Mouse (Mus musculus): ENCODE measurements around the gene Fgr. TPM values are rescaled to one million over a fixed set of nuclear protein-coding genes. Genes with fewer than 3 reads are reported as not detected.
"Not testable (repeated sequence)": the region's sequence is repeated elsewhere in the genome, so short reads cannot be mapped to it uniquely, and the experiment has no call there.

Gene Fgr
- total and polyA plus RNA-seq, 2 experiments from 2014 or later = 0.19 to 0.31 TPM

DNA sequence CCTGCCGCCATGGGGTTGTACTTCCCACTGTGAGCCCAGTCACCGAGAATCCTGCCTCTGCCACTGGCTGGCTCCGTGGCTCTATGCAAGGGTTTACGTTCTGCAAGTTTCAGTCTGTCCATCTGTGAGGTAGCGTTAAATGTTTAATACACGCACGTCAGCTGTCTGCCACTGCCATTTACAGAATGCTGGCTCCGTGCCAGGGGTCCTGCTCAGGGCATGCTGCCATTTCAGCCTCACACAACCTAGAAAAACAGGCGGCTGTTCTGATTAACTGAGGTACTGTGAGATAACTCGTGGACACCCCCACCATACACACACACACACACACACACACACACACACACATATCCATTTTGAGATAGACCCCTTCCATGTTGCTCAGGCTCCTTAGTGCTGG lies 29.0 kb downstream of the Fgr start:
- no peak overlapping the region for H3K4me3 ChIP-seq (ENCODE audit: low read depth, low read length)

DNA sequence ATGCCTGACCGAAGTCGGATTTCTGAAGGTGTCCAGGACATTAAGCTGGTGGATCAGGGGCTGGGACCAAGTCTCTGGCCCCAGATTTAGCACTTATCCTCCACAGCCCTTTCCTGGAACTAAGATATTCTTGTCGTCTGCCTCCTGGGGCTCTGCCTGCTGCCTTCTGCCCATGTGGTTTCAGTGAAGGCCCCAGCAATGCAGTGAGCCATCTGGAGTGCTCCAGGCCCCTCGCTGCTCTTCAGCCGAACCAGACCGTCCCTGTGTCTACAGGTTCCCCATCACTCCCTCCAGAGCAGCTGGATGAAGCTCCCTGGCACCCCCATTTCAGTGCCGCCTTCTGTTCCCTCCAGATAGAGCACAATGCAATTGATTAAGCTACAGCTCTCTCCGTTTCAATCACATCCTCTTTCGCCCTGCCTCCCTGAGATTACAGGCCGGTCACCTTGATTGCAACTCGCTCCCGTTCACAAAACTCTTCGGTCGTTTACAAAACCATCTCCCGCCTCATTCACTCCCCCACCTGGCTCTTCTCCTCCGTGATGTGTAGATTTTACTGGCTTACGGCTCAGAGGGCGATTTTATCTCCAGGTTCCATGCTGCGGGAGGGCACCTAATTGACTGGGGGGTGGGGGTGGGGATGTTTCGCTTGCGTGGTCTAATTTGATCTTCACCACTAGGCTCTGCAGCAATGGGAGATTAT lies 29.6 kb downstream of the Fgr start:
- peak; percentile 37 for DNase-seq (ENCODE audit: low spot score)
- no peak overlapping the region for H3K4me3 ChIP-seq (ENCODE audit: low read depth, low read length)
- peak; percentile 71 for ATAC-seq (ENCODE audit: insufficient read depth, low read depth)
- peak overlapping the region; percentile 86 for H3K27ac ChIP-seq (ENCODE audit: low read depth)
- TF ChIP-seq EP300 (IDR thresholded peaks at IDR 0.05; ENCODE audit: low read depth) (no peak), CTCF (IDR thresholded peaks at IDR 0.05; ENCODE audit: low read depth) (no peak)
- H3K4me2 ChIP-seq (ENCODE audit: low read depth, low read length) = peak overlapping the region; percentile 35; the same call in 1 of the 2 replicates
- 28% methylated on average over 21 of the region's 21 CpGs for WGBS
- no peaks in the 10 kb centered on the region for H3K36me3 ChIP-seq (replicated peaks; ENCODE audit: control insufficient read depth, insufficient read depth, low read length)
- H3K4me1 ChIP-seq (ENCODE audit: control insufficient read depth, insufficient read depth) = peaks cover 9% of the 10 kb centered on the region; the same call in 1 of the 2 replicates
- no peak overlapping the region for H3K9ac ChIP-seq (replicated peaks; ENCODE audit: low read depth, low read length)
- no peaks in the 10 kb centered on the region for H3K9me3 ChIP-seq (replicated peaks; ENCODE audit: control insufficient read depth, low read length)
- H3K27me3 ChIP-seq (ENCODE audit: control insufficient read depth, insufficient read depth, low read length) = no peaks in the 10 kb centered on the region

More for the DNA sequence above, 29.0 kb downstream of the Fgr start:
- Histone ChIP-seq H3K9ac (replicated peaks; ENCODE audit: low read depth, low read length) (no peak overlapping the region), H3K27me3 (ENCODE audit: control insufficient read depth, insufficient read depth, low read length) (no peaks in the 10 kb centered on the region), H3K4me2 (ENCODE audit: low read depth, low read length) (peak overlapping the region; percentile 35), H3K9me3 (replicated peaks; ENCODE audit: control insufficient read depth, low read length) (no peaks in the 10 kb centered on the region), H3K27ac (ENCODE audit: low read depth) (peak overlapping the region; percentile 86), H3K36me3 (replicated peaks; ENCODE audit: control insufficient read depth, insufficient read depth, low read length) (no peaks in the 10 kb centered on the region), H3K4me1 (ENCODE audit: control insufficient read depth, insufficient read depth) (peaks cover 9% of the 10 kb centered on the region; the same call in 1 of the 2 replicates)
- DNase-seq (ENCODE audit: low spot score) (peak; percentile 83), ATAC-seq (ENCODE audit: insufficient read depth, low read depth) (peak; percentile 78)
- TF ChIP-seq EP300 (IDR thresholded peaks at IDR 0.05; ENCODE audit: low read depth) = peak; percentile 62; the same call in 1 of the 2 replicates
- TF ChIP-seq CTCF (IDR thresholded peaks at IDR 0.05; ENCODE audit: low read depth) = no peak
- 7% methylated on average over 10 of the region's 10 CpGs for WGBS

DNA sequence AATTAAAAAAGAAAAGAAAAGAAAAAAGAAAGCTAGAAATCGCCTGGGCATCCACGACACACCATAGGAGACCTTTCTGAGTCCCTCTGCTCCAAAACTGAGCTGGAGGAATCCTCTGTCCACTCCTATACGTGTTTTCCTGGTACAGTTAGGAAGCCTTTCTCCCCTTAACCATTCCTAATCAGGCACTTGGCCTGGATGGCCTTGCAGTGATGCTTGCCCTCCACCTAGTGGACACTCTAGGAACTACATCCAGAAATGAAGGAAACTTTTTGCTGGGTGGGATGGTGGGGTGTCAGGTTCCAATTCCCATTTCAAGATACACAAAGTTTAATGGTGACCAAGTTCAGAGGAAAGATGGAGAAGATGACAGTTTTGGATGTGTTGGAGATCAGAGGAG lies 31.3 kb downstream of the Fgr start:
- no peak overlapping the region for H3K27ac ChIP-seq (ENCODE audit: low read depth)
- no peaks in the 10 kb centered on the region for H3K36me3 ChIP-seq (replicated peaks; ENCODE audit: control insufficient read depth, insufficient read depth, low read length)
- H3K27me3 ChIP-seq (ENCODE audit: control insufficient read depth, insufficient read depth, low read length) = no peaks in the 10 kb centered on the region
- DNase-seq (ENCODE audit: low spot score) = peak; percentile 83
- H3K4me3 ChIP-seq (ENCODE audit: low read depth, low read length) = no peak overlapping the region
- peaks cover 9% of the 10 kb centered on the region; the same call in 1 of the 2 replicates for H3K4me1 ChIP-seq (ENCODE audit: control insufficient read depth, insufficient read depth)
- TF ChIP-seq CTCF (IDR thresholded peaks at IDR 0.05; ENCODE audit: low read depth) = peak; percentile 100
- TF ChIP-seq EP300 (IDR thresholded peaks at IDR 0.05; ENCODE audit: low read depth) = no peak
- no peak overlapping the region for H3K4me2 ChIP-seq (ENCODE audit: low read depth, low read length)
- H3K9ac ChIP-seq (replicated peaks; ENCODE audit: low read depth, low read length) = no peak overlapping the region
- peak; percentile 30; the same call in 1 of the 2 replicates for ATAC-seq (ENCODE audit: insufficient read depth, low read depth)
- no peaks in the 10 kb centered on the region for H3K9me3 ChIP-seq (replicated peaks; ENCODE audit: control insufficient read depth, low read length)
- WGBS = 5% methylated on average over 3 of the region's 3 CpGs

DNA sequence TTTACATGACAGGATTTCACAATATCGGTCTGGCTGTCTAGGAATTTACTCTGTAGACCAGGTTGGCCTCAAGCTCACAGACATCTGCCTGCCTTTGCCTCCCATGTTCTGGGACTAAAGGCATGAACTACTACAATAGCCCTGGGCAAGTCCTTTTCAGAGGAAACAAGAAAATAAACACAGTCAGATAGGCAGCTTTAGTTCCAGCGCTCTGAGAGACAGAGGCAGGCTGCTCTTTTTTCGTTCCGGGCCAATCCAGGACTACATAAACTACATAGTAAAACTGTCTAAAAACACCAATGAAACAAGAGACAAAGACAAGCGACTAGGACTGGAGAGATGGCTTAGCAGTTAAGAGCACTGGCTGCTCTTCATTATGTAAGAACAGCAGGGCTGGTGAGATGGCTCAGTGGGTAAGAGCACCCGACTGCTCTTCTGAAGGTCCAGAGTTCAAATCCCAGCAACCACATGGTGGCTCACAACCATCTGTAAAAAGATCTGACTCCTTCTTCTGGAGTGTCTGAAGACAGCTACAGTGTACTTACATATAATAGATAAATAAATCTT lies 32.1 kb downstream of the Fgr start:
- H3K27ac ChIP-seq (ENCODE audit: low read depth); H3K9me3 ChIP-seq (replicated peaks; ENCODE audit: control insufficient read depth, low read length); H3K36me3 ChIP-seq (replicated peaks; ENCODE audit: control insufficient read depth, insufficient read depth, low read length); H3K4me1 ChIP-seq (ENCODE audit: control insufficient read depth, insufficient read depth); H3K9ac ChIP-seq (replicated peaks; ENCODE audit: low read depth, low read length); H3K4me2 ChIP-seq (ENCODE audit: low read depth, low read length); ATAC-seq (ENCODE audit: insufficient read depth, low read depth); H3K4me3 ChIP-seq (ENCODE audit: low read depth, low read length); H3K27me3 ChIP-seq (ENCODE audit: control insufficient read depth, insufficient read depth, low read length): not testable (repeated sequence)
- WGBS = 71% methylated on average over 6 of the region's 6 CpGs
- peak; percentile 1 for DNase-seq (ENCODE audit: low spot score)

DNA sequence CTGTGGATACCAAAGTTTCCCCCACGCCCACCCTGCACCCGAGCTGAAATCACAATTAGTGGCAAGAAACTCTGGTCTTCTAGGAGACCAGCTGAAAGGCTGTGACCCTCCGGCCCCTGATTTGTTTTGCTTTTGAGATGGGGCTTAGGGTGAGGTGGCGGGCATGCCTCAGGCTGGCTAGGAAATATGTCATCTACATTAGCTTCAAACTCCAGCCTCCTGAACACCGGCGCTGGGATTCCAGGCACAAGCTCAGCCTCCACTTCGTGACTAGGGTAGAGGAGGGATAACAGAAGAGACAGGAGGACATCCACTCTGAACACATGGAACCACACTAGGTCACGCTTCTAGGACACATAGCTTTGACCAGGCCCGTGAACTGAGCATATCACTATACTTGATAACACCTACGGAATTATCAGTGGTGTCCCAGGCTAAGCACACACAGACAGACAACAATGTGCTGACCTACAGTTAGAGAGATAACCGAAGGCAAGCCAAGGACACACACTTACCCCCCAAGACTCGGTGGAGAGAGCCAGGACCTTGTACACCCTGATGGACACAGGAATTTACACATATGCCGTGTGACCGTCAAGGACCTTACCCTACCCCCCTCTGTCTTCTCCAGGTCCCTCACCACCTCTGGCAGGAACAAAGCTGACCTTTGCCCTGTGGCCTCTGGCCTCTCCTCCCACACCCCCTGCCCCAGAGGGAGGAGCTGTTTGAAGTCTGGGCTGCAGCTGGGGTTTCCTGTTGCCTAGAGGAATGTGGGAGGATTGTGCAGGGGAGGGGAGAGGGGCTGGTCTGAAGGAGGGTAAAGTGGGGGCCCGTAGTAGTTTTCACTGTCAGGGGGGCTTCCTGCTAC lies 33.9 kb downstream of the Fgr start:
- H3K36me3 ChIP-seq (replicated peaks; ENCODE audit: control insufficient read depth, insufficient read depth, low read length) = no peaks in the 10 kb centered on the region
- no peak for ATAC-seq (ENCODE audit: insufficient read depth, low read depth)
- WGBS = 33% methylated on average over 15 of the region's 15 CpGs
- H3K4me1 ChIP-seq (ENCODE audit: control insufficient read depth, insufficient read depth) = peaks cover 5% of the 10 kb centered on the region; the same call in 1 of the 2 replicates
- TF ChIP-seq CTCF (IDR thresholded peaks at IDR 0.05; ENCODE audit: low read depth) (no peak), EP300 (IDR thresholded peaks at IDR 0.05; ENCODE audit: low read depth) (no peak)
- H3K9ac ChIP-seq (replicated peaks; ENCODE audit: low read depth, low read length) = no peak overlapping the region
- no peaks in the 10 kb centered on the region for H3K9me3 ChIP-seq (replicated peaks; ENCODE audit: control insufficient read depth, low read length)
- no peak overlapping the region for H3K4me2 ChIP-seq (ENCODE audit: low read depth, low read length)
- peak; percentile 1 for DNase-seq (ENCODE audit: low spot score)
- H3K27ac ChIP-seq (ENCODE audit: low read depth) = no peak overlapping the region
- H3K27me3 ChIP-seq (ENCODE audit: control insufficient read depth, insufficient read depth, low read length) = no peaks in the 10 kb centered on the region
- H3K4me3 ChIP-seq (ENCODE audit: low read depth, low read length) = no peak overlapping the region

Measured in heart, postnatal 0 days (tissue).